Mouse (Mus musculus) hindbrain, embryonic 10.5 days (tissue): Measurements from ENCODE around the gene Klf5. TPM values are rescaled to one million over a fixed set of nuclear protein-coding genes. Genes with fewer than 3 reads are reported as not detected.
A peak's percentile ranks its signal among the peaks of the same experiment; 100 is the strongest.

Experiments used
- DNase-seq: peaks from one replicate; pipeline ENCODE4 v3.0.0-alpha.2; 2017; ENCODE audit warnings: low spot score
- H3K27ac ChIP-seq: fragments of 300-500 bp; sonication (generic); 2 replicates; pipeline ENCODE4 v1.5.1; 2016; ENCODE audit warnings: mild to moderate bottlenecking, moderate library complexity
- H3K27me3 ChIP-seq: fragments of 300-500 bp; sonication (generic); 2 replicates; pipeline ENCODE4 v1.6.1; 2016; ENCODE audit warnings: mild to moderate bottlenecking; ENCODE audit not compliant: poor library complexity, insufficient read depth, severe bottlenecking
- H3K36me3 ChIP-seq: fragments of 300-500 bp; sonication (generic); 2 replicates; pipeline ENCODE4 v1.6.1; 2016; ENCODE audit warnings: mild to moderate bottlenecking, moderate library complexity
- H3K4me1 ChIP-seq: fragments of 300-500 bp; sonication (generic); replicated peaks from 2 replicates; pipeline ENCODE4 v1.6.1; 2016; ENCODE audit warnings: mild to moderate bottlenecking
- H3K4me3 ChIP-seq: fragments of 300-500 bp; sonication (generic); 2 replicates; pipeline ENCODE4 v1.5.1; 2016; ENCODE audit warnings: mild to moderate bottlenecking, moderate library complexity
- H3K9me3 ChIP-seq: fragments of 300-500 bp; sonication (generic); 2 replicates; pipeline ENCODE4 v1.6.1; 2016; ENCODE audit warnings: mild to moderate bottlenecking, moderate library complexity
- WGBS: fragments of 180-500 bp; shearing (Covaris S2); methylation state at CpG from one replicate; pipeline ENCODE4 v1.1.7; 2016; 5-methylcytosine and 5-hydroxymethylcytosine counted together
- polyA plus RNA-seq: library from polyadenylated mRNA; unstranded; fragments of >200 nt; fragmentation: Nextera tagmentation; extraction: Ambion mirVana; gene quantifications from 2 replicates; pipeline ENCODE4 v1.2.1, GENCODE M21; 2016

Gene Klf5
- polyA plus RNA-seq, 1 experiment from 2014 or later, result 1.6 TPM

GRCm38 (mm10) chr14:99294424-99294823, 4.1 kb upstream of the Klf5 start:
- Histone ChIP-seq H3K4me1 (peaks cover 8% of the 10 kb centered on the region; the same call in 1 of the 2 replicates), H3K4me3 (no peak overlapping the region), H3K36me3 (no peaks in the 10 kb centered on the region), H3K27me3 (peaks cover 36% of the 10 kb centered on the region), H3K27ac (no peak overlapping the region), H3K9me3 (no peaks in the 10 kb centered on the region)
- WGBS, result 89% methylated on average over 8 of the region's 8 CpGs
- no peak for DNase-seq

GRCm38 (mm10) chr14:99295606-99296341, 2.7 kb upstream of the Klf5 start:
- Histone ChIP-seq H3K27me3 (peaks cover 50% of the 10 kb centered on the region), H3K9me3 (no peaks in the 10 kb centered on the region), H3K4me3 (no peak overlapping the region), H3K4me1 (peaks cover 14% of the 10 kb centered on the region; the same call in 1 of the 2 replicates), H3K27ac (no peak overlapping the region), H3K36me3 (no peaks in the 10 kb centered on the region)
- no peak for DNase-seq
- 70% methylated on average over 15 of the region's 15 CpGs for WGBS

- Histone ChIP-seq H3K4me1 (peaks cover 14% of the 10 kb centered on the region; the same call in 1 of the 2 replicates), H3K36me3 (no peaks in the 10 kb centered on the region), H3K9me3 (no peaks in the 10 kb centered on the region), H3K4me3 (peak overlapping the region; percentile 74), H3K27ac (peak overlapping the region; percentile 82), H3K27me3 (peaks cover 65% of the 10 kb centered on the region)
- under 1% methylated on average over 60 of the region's 60 CpGs for WGBS
- peak; percentile 64 for DNase-seq
Observed at GRCm38 (mm10) chr14:99299022-99299481, 561 bp downstream of the Klf5 start.

- peaks cover 65% of the 10 kb centered on the region for H3K27me3 ChIP-seq
- H3K27ac ChIP-seq, result no peak overlapping the region
- H3K9me3 ChIP-seq, result no peaks in the 10 kb centered on the region
- WGBS, result 12% methylated on average over 21 of the region's 21 CpGs
- no peaks in the 10 kb centered on the region for H3K36me3 ChIP-seq
- H3K4me1 ChIP-seq, result peaks cover 14% of the 10 kb centered on the region; the same call in 1 of the 2 replicates
- peak overlapping the region; percentile 74 for H3K4me3 ChIP-seq
- DNase-seq, result peak; percentile 35
Observed at GRCm38 (mm10) chr14:99299701-99300191, 1.3 kb downstream of the Klf5 start.

- no peaks in the 10 kb centered on the region for H3K36me3 ChIP-seq
- 59% methylated on average over 11 of the region's 11 CpGs for WGBS
- peaks cover 54% of the 10 kb centered on the region for H3K27me3 ChIP-seq
- H3K4me1 ChIP-seq, result peaks cover 14% of the 10 kb centered on the region; the same call in 1 of the 2 replicates
- H3K9me3 ChIP-seq, result no peaks in the 10 kb centered on the region
- no peak for DNase-seq
- no peak overlapping the region for H3K27ac ChIP-seq
- no peak overlapping the region for H3K4me3 ChIP-seq
Observed at GRCm38 (mm10) chr14:99301472-99301871, 3.0 kb downstream of the Klf5 start.

- H3K4me3 ChIP-seq, result no peak overlapping the region
- no peak for DNase-seq
- no peak overlapping the region for H3K27ac ChIP-seq
- H3K4me1 ChIP-seq, result peaks cover 7% of the 10 kb centered on the region; the same call in 1 of the 2 replicates
- H3K9me3 ChIP-seq, result no peaks in the 10 kb centered on the region
- H3K27me3 ChIP-seq, result peaks cover 29% of the 10 kb centered on the region
- 76% methylated on average over 3 of the region's 3 CpGs for WGBS
- H3K36me3 ChIP-seq, result no peaks in the 10 kb centered on the region
Observed at GRCm38 (mm10) chr14:99304387-99304786, 5.9 kb downstream of the Klf5 start.

GRCm38 (mm10) chr14:99304997-99305792, 6.7 kb downstream of the Klf5 start:
- Histone ChIP-seq H3K27ac (no peak overlapping the region), H3K36me3 (no peaks in the 10 kb centered on the region), H3K4me1 (no peaks in the 10 kb centered on the region), H3K27me3 (peaks cover 21% of the 10 kb centered on the region), H3K9me3 (no peaks in the 10 kb centered on the region), H3K4me3 (no peak overlapping the region)
- DNase-seq, result no peak
- 85% methylated on average over 12 of the region's 12 CpGs for WGBS

- 94% methylated on average over 7 of the region's 7 CpGs for WGBS
- no peak for DNase-seq
- Histone ChIP-seq H3K4me3 (no peak overlapping the region), H3K36me3 (no peaks in the 10 kb centered on the region), H3K9me3 (no peaks in the 10 kb centered on the region), H3K27ac (no peak overlapping the region), H3K4me1 (no peaks in the 10 kb centered on the region), H3K27me3 (peaks cover 9% of the 10 kb centered on the region)
Observed at GRCm38 (mm10) chr14:99306410-99306809, 7.9 kb downstream of the Klf5 start.

GRCm38 (mm10) chr14:99309606-99310005, 11.1 kb downstream of the Klf5 start:
- Histone ChIP-seq H3K9me3 (no peaks in the 10 kb centered on the region), H3K36me3 (no peaks in the 10 kb centered on the region), H3K27ac (no peak overlapping the region), H3K27me3 (no peaks in the 10 kb centered on the region), H3K4me3 (no peak overlapping the region), H3K4me1 (no peaks in the 10 kb centered on the region)
- 94% methylated on average over 9 of the region's 9 CpGs for WGBS
- DNase-seq, result no peak

GRCm38 (mm10) chr14:99310358-99310757, 11.9 kb downstream of the Klf5 start:
- no peaks in the 10 kb centered on the region for H3K9me3 ChIP-seq
- DNase-seq, result no peak
- H3K36me3 ChIP-seq, result no peaks in the 10 kb centered on the region
- H3K4me1 ChIP-seq, result no peaks in the 10 kb centered on the region
- H3K27me3 ChIP-seq, result no peaks in the 10 kb centered on the region
- 81% methylated on average over 7 of the region's 7 CpGs for WGBS
- H3K4me3 ChIP-seq, result no peak overlapping the region
- H3K27ac ChIP-seq, result no peak overlapping the region

GRCm38 (mm10) chr14:99313062-99313461, 14.6 kb downstream of the Klf5 start:
- no peak for DNase-seq
- Histone ChIP-seq H3K36me3 (no peaks in the 10 kb centered on the region), H3K27me3 (no peaks in the 10 kb centered on the region), H3K9me3 (no peaks in the 10 kb centered on the region), H3K4me1 (no peaks in the 10 kb centered on the region), H3K27ac (no peak overlapping the region), H3K4me3 (no peak overlapping the region)
- WGBS, result 85% methylated on average over 24 of the region's 24 CpGs

- 96% methylated on average over 4 of the region's 4 CpGs for WGBS
Observed at GRCm38 (mm10) chr14:99316275-99316674, 17.8 kb downstream of the Klf5 start.

GRCm38 (mm10) chr14:99320736-99321135, 22.2 kb downstream of the Klf5 start:
- no peaks in the 10 kb centered on the region for H3K4me1 ChIP-seq
- no peak overlapping the region for H3K4me3 ChIP-seq
- no peak for DNase-seq
- H3K36me3 ChIP-seq, result no peaks in the 10 kb centered on the region
- no peaks in the 10 kb centered on the region for H3K9me3 ChIP-seq
- 84% methylated on average over 5 of the region's 5 CpGs for WGBS
- H3K27me3 ChIP-seq, result no peaks in the 10 kb centered on the region
- H3K27ac ChIP-seq, result no peak overlapping the region

More at GRCm38 (mm10) chr14:99316275-99316674, 17.8 kb downstream of the Klf5 start:
- Histone ChIP-seq H3K27ac (no peak overlapping the region), H3K36me3 (no peaks in the 10 kb centered on the region), H3K4me3 (no peak overlapping the region), H3K27me3 (no peaks in the 10 kb centered on the region), H3K4me1 (no peaks in the 10 kb centered on the region), H3K9me3 (no peaks in the 10 kb centered on the region)
- DNase-seq, result no peak
